Mouse (Mus musculus): Measurements from ENCODE around the gene Nodal.

GRCm38 (mm10) chr10:61451463-61451930, 33.7 kb downstream of the Nodal start:
- TF ChIP-seq POLR2A (IDR thresholded peaks at IDR 0.05; ENCODE audit: insufficient read depth, low read length): no peak
- TF ChIP-seq CTCF (IDR thresholded peaks at IDR 0.05; ENCODE audit: low read depth, low read length): no peak
- TF ChIP-seq EP300 (IDR thresholded peaks at IDR 0.05; ENCODE audit: insufficient read depth, low read depth, low read length): no peak

Data from ES-Bruce4 (cell line).